Mouse (Mus musculus) cerebellum, adult (tissue): Measurements from ENCODE around the gene Gart.

Source experiments
- ATAC-seq: cut with Nextera tagmentation; 2 replicates; pipeline ENCODE4 v1.9.2; 2017; ENCODE audit warnings: mild to moderate bottlenecking, moderate library complexity, mixed read lengths; ENCODE audit not compliant: insufficient number of reproducible peaks, low FRiP score, low TSS enrichment

Gene Gart

GRCm38 (mm10) chr16:91646681-91647419 is at the start of gene Gart:
Gart (minus strand) TSS chr16:91646952.
- peak; percentile 91 for ATAC-seq

- ATAC-seq: no peak
These were observed 48.5 kb upstream of the Gart start for GRCm38 (mm10) chr16:91695108-91695755.

- peak; percentile 86 for ATAC-seq
These were observed 47.8 kb upstream of the Gart start for GRCm38 (mm10) chr16:91694455-91695084.

- ATAC-seq: no peak
These were observed 43.0 kb upstream of the Gart start for GRCm38 (mm10) chr16:91689791-91690190.

- peak; percentile 95 for ATAC-seq
These were observed 42.0 kb upstream of the Gart start, which contains the start of gene Donson for GRCm38 (mm10) chr16:91688619-91689334. Donson (minus strand) TSS chr16:91688770.

- no peak; the same call in 1 of the 2 replicates for ATAC-seq
These were observed 41.4 kb upstream of the Gart start for GRCm38 (mm10) chr16:91688023-91688618.

GRCm38 (mm10) chr16:91686369-91686768 is 39.6 kb upstream of the Gart start:
- no peak for ATAC-seq

GRCm38 (mm10) chr16:91685526-91685925 is 38.8 kb upstream of the Gart start:
- no peak for ATAC-seq

GRCm38 (mm10) chr16:91680656-91681055 is 33.9 kb upstream of the Gart start:
- no peak for ATAC-seq

GRCm38 (mm10) chr16:91678147-91678911 is 31.6 kb upstream of the Gart start:
- no peak for ATAC-seq

GRCm38 (mm10) chr16:91674500-91674899 is 27.7 kb upstream of the Gart start:
- no peak for ATAC-seq

- ATAC-seq: no peak
These were observed 17.0 kb upstream of the Gart start for GRCm38 (mm10) chr16:91663795-91664194.

- no peak for ATAC-seq
These were observed 15.6 kb upstream of the Gart start for GRCm38 (mm10) chr16:91662336-91662735.

- ATAC-seq: no peak
These were observed 14.6 kb upstream of the Gart start for GRCm38 (mm10) chr16:91661397-91661796.

- no peak for ATAC-seq
These were observed 13.0 kb upstream of the Gart start for GRCm38 (mm10) chr16:91659798-91660197.

GRCm38 (mm10) chr16:91658471-91658870 is 11.7 kb upstream of the Gart start:
- ATAC-seq: no peak

GRCm38 (mm10) chr16:91657285-91657684 is 10.5 kb upstream of the Gart start:
- no peak for ATAC-seq

GRCm38 (mm10) chr16:91655285-91655684 is 8.5 kb upstream of the Gart start:
- no peak for ATAC-seq

- ATAC-seq: no peak
These were observed 5.4 kb upstream of the Gart start for GRCm38 (mm10) chr16:91652191-91652590.

GRCm38 (mm10) chr16:91649781-91650180 is 3.0 kb upstream of the Gart start:
- no peak for ATAC-seq
